Mouse (Mus musculus): ENCODE data around the gene Ckb. TPM values are rescaled to one million over a fixed set of nuclear protein-coding genes. Genes with fewer than 3 reads are reported as not detected.

Ckb gene
- total and polyA plus RNA-seq, 3 experiments, result 0.11 TPM; not detected in 2

DNA sequence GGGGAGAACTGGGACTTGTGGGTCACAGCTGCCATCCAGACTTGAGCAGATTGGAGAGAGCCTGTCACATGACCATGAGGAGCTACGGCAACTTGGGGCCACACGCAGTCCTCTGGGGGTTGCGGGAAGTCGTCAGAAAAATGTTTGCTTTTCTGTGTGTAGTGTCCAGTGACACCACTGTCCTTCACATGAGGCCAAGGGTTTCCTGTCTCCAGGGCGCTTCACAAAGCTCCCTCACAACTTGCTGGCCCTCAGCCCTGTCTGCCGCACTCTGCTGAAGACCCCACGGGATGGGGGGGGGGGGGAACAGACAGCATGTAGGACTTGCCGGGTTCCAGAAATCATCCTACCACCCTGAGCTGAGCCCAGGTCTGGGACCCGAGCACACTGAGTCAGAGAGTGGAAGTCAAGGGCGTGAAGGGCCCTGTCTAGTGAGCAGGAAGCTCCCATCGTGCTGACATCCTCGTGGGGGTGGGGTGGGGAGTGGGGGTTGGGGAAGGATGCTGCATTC is 22.2 kb upstream of the Ckb start:
- H3K4me1 ChIP-seq (ENCODE audit: insufficient read depth, low read depth, low read length), result peaks cover 43% of the 10 kb centered on the region
- no peak for ATAC-seq (ENCODE audit: extremely low read depth, insufficient number of reproducible peaks, low FRiP score, poor library complexity, severe bottlenecking)

GRCm38 (mm10) chr12:111693341-111694270 is 21.5 kb upstream of the Ckb start:
- TF ChIP-seq GATA2 (IDR thresholded peaks at IDR 0.05; ENCODE audit: borderline replicate concordance, low read depth, low read length) (no peak), GATA1 (IDR thresholded peaks at IDR 0.05; ENCODE audit: borderline replicate concordance, low read length) (no peak), CTCF (IDR thresholded peaks at IDR 0.05; ENCODE audit: low read depth, low read length) (no peak), POLR2AphosphoS5 (IDR thresholded peaks at IDR 0.05; ENCODE audit: insufficient replicate concordance, low read depth, low read length) (no peak), TAL1 (conservative IDR thresholded peaks at IDR 0.05; ENCODE audit: low read depth, low read length) (no peak)
- Histone ChIP-seq H3K27me3 (ENCODE audit: insufficient read depth, low read length) (peaks cover 79% of the 10 kb centered on the region), H3K9me3 (replicated peaks) (no peaks in the 10 kb centered on the region), H3K4me1 (ENCODE audit: insufficient read depth, low read depth, low read length) (peaks cover 43% of the 10 kb centered on the region), H3K36me3 (replicated peaks) (no peaks in the 10 kb centered on the region), H3K4me3 (ENCODE audit: low read depth, low read length) (peak overlapping the region; percentile 8; the same call in 1 of the 2 replicates)
- ATAC-seq (ENCODE audit: extremely low read depth, insufficient number of reproducible peaks, low FRiP score, poor library complexity, severe bottlenecking), result no peak
- no peak for DNase-seq (ENCODE audit: low spot score)

More for the DNA sequence above, 22.2 kb upstream of the Ckb start:
- H3K4me3 ChIP-seq (ENCODE audit: low read depth, low read length), result no peak overlapping the region; the same call in 1 of the 2 replicates
- no peak for DNase-seq (ENCODE audit: low spot score)
- H3K9me3 ChIP-seq (replicated peaks), result no peaks in the 10 kb centered on the region
- H3K36me3 ChIP-seq (replicated peaks), result no peaks in the 10 kb centered on the region
- H3K27me3 ChIP-seq (ENCODE audit: insufficient read depth, low read length), result peaks cover 77% of the 10 kb centered on the region
- TF ChIP-seq GATA1 (IDR thresholded peaks at IDR 0.05; ENCODE audit: borderline replicate concordance, low read length) (no peak), TAL1 (conservative IDR thresholded peaks at IDR 0.05; ENCODE audit: low read depth, low read length) (no peak), CTCF (IDR thresholded peaks at IDR 0.05; ENCODE audit: low read depth, low read length) (no peak), POLR2AphosphoS5 (IDR thresholded peaks at IDR 0.05; ENCODE audit: insufficient replicate concordance, low read depth, low read length) (no peak), GATA2 (IDR thresholded peaks at IDR 0.05; ENCODE audit: borderline replicate concordance, low read depth, low read length) (no peak)

GRCm38 (mm10) chr12:111692899-111693298 is 20.8 kb upstream of the Ckb start:
- Histone ChIP-seq H3K4me1 (ENCODE audit: insufficient read depth, low read depth, low read length) (peaks cover 47% of the 10 kb centered on the region), H3K9me3 (replicated peaks) (no peaks in the 10 kb centered on the region), H3K4me3 (ENCODE audit: low read depth, low read length) (no peak overlapping the region), H3K27me3 (ENCODE audit: insufficient read depth, low read length) (peaks cover 79% of the 10 kb centered on the region), H3K36me3 (replicated peaks) (no peaks in the 10 kb centered on the region)
- DNase-seq (ENCODE audit: low spot score) (no peak), ATAC-seq (ENCODE audit: extremely low read depth, insufficient number of reproducible peaks, low FRiP score, poor library complexity, severe bottlenecking) (no peak)
- no peak for TF ChIP-seq GATA2 (IDR thresholded peaks at IDR 0.05; ENCODE audit: borderline replicate concordance, low read depth, low read length)
- no peak for TF ChIP-seq POLR2AphosphoS5 (IDR thresholded peaks at IDR 0.05; ENCODE audit: insufficient replicate concordance, low read depth, low read length)
- TF ChIP-seq GATA1 (IDR thresholded peaks at IDR 0.05; ENCODE audit: borderline replicate concordance, low read length), result no peak
- no peak for TF ChIP-seq TAL1 (conservative IDR thresholded peaks at IDR 0.05; ENCODE audit: low read depth, low read length)
- TF ChIP-seq CTCF (IDR thresholded peaks at IDR 0.05; ENCODE audit: low read depth, low read length), result no peak

DNA sequence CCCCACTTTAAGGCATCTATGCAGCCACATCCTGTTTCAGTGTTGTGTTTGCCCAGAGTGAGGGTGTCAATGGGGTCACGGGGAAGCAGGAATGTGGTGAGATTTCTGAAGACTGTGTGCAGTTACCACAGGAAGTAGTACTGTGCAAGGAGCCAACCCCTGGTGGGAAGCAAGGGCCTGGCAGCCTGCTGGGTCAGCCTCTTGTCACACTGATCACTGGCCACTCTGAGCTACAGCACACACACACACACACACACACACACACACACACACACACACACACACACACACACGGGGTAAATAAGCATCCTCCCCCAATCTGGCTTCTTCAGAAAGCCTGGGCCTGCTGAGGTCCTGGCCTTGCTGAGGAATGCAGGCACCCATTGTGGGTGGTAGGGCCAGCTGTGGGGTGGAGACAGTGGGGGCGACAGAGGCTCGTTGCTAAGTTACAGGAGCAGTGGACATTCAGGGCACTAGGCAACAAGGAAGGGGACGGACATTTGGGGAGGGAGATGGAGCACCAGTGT is 19.3 kb upstream of the Ckb start:
- no peak for TF ChIP-seq POLR2AphosphoS5 (IDR thresholded peaks at IDR 0.05; ENCODE audit: insufficient replicate concordance, low read depth, low read length)
- no peak for TF ChIP-seq CTCF (IDR thresholded peaks at IDR 0.05; ENCODE audit: low read depth, low read length)
- TF ChIP-seq GATA1 (IDR thresholded peaks at IDR 0.05; ENCODE audit: borderline replicate concordance, low read length), result no peak
- no peak for TF ChIP-seq GATA2 (IDR thresholded peaks at IDR 0.05; ENCODE audit: borderline replicate concordance, low read depth, low read length)
- no peak for TF ChIP-seq TAL1 (conservative IDR thresholded peaks at IDR 0.05; ENCODE audit: low read depth, low read length)
- H3K27me3 ChIP-seq (ENCODE audit: insufficient read depth, low read length), result peaks cover 77% of the 10 kb centered on the region
- H3K9me3 ChIP-seq (replicated peaks), result no peaks in the 10 kb centered on the region
- H3K4me1 ChIP-seq (ENCODE audit: insufficient read depth, low read depth, low read length), result peaks cover 49% of the 10 kb centered on the region
- DNase-seq (ENCODE audit: low spot score), result no peak
- peaks cover 2% of the 10 kb centered on the region for H3K36me3 ChIP-seq (replicated peaks)
- no peak overlapping the region for H3K4me3 ChIP-seq (ENCODE audit: low read depth, low read length)
- no peak for ATAC-seq (ENCODE audit: extremely low read depth, insufficient number of reproducible peaks, low FRiP score, poor library complexity, severe bottlenecking)

DNA sequence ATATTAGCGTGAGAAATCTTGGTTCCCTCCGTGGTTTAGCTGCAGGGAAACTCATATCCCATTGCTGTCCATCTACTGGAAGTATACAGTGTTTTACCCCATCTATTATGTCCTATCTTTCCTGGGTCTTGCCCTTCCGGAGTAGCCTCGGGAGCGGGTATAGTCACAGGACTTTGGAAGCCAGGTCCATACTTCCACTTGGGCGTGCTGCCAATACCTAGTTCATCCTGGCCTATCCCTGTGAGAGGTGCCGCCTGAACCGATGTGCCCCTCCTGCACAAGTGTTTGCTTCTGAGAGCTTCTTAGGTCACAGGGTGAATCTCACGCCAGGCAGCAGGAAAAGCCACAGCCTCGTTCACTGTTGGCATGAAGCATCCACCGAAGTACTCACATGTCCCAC is 17.3 kb upstream of the Ckb start:
- H3K9me3 ChIP-seq (replicated peaks), result no peaks in the 10 kb centered on the region
- peaks cover 72% of the 10 kb centered on the region for H3K27me3 ChIP-seq (ENCODE audit: insufficient read depth, low read length)
- no peak for ATAC-seq (ENCODE audit: extremely low read depth, insufficient number of reproducible peaks, low FRiP score, poor library complexity, severe bottlenecking)
- peaks cover 15% of the 10 kb centered on the region for H3K36me3 ChIP-seq (replicated peaks)
- no peak for DNase-seq (ENCODE audit: low spot score)
- TF ChIP-seq GATA2 (IDR thresholded peaks at IDR 0.05; ENCODE audit: borderline replicate concordance, low read depth, low read length) (no peak), TAL1 (conservative IDR thresholded peaks at IDR 0.05; ENCODE audit: low read depth, low read length) (no peak), POLR2AphosphoS5 (IDR thresholded peaks at IDR 0.05; ENCODE audit: insufficient replicate concordance, low read depth, low read length) (no peak), GATA1 (IDR thresholded peaks at IDR 0.05; ENCODE audit: borderline replicate concordance, low read length) (no peak), CTCF (IDR thresholded peaks at IDR 0.05; ENCODE audit: low read depth, low read length) (no peak)
- peaks cover 32% of the 10 kb centered on the region for H3K4me1 ChIP-seq (ENCODE audit: insufficient read depth, low read depth, low read length)
- no peak overlapping the region for H3K4me3 ChIP-seq (ENCODE audit: low read depth, low read length)

- Histone ChIP-seq H3K4me3 (ENCODE audit: low read depth, low read length) (no peak overlapping the region), H3K36me3 (replicated peaks) (peaks cover 29% of the 10 kb centered on the region), H3K27me3 (ENCODE audit: insufficient read depth, low read length) (peaks cover 61% of the 10 kb centered on the region), H3K4me1 (ENCODE audit: insufficient read depth, low read depth, low read length) (peaks cover 19% of the 10 kb centered on the region), H3K9me3 (replicated peaks) (no peaks in the 10 kb centered on the region)
- ATAC-seq (ENCODE audit: extremely low read depth, insufficient number of reproducible peaks, low FRiP score, poor library complexity, severe bottlenecking) (no peak), DNase-seq (ENCODE audit: low spot score) (no peak)
- TF ChIP-seq TAL1 (conservative IDR thresholded peaks at IDR 0.05; ENCODE audit: low read depth, low read length) (no peak), GATA2 (IDR thresholded peaks at IDR 0.05; ENCODE audit: borderline replicate concordance, low read depth, low read length) (no peak), GATA1 (IDR thresholded peaks at IDR 0.05; ENCODE audit: borderline replicate concordance, low read length) (no peak), POLR2AphosphoS5 (IDR thresholded peaks at IDR 0.05; ENCODE audit: insufficient replicate concordance, low read depth, low read length) (no peak), CTCF (IDR thresholded peaks at IDR 0.05; ENCODE audit: low read depth, low read length) (no peak)
Measured at GRCm38 (mm10) chr12:111688069-111688428, 15.9 kb upstream of the Ckb start.
